Mouse (Mus musculus): ENCODE measurements around the gene 4933414I15Rik. TPM values are rescaled to one million over a fixed set of nuclear protein-coding genes. Genes with fewer than 3 reads are reported as not detected.

4933414I15Rik gene
- polyA plus RNA-seq, 1 experiment from 2014 or later: not detected

DNA sequence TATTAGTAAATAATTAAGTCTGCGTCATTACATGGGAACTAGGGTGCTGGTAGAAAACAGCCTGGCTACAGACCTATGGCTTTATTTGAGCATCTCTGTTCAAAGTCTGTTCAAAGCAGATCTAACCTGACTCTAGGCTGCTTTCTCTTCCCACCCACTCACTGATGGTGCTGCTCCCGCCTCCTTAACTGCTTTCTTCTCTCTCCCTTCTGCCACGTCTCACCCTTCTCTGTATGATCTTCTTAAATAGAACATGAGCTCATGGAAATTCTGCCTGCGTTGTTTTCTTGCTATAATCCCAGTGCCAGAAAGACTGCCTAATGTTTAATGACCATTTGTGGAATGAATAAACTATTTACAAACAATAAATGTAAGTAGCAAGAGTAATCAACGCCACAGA is 35.4 kb downstream of the 4933414I15Rik start:
- ATAC-seq (replicated peaks; ENCODE audit: low FRiP score) (no peak), DNase-seq (ENCODE audit: low spot score) (no peak)
- 95% methylated on average over 5 of the region's 5 CpGs for WGBS
- H3K9me3 ChIP-seq (ENCODE audit: control insufficient read depth, low read length): peaks cover 19% of the 10 kb centered on the region
- H3K4me2 ChIP-seq (ENCODE audit: low read depth, low read length, severe bottlenecking): no peak overlapping the region
- no peaks in the 10 kb centered on the region for H3K4me1 ChIP-seq (replicated peaks; ENCODE audit: control insufficient read depth, insufficient read depth, low read length)
- H3K27ac ChIP-seq (ENCODE audit: low read depth, low read length): no peak overlapping the region
- H3K36me3 ChIP-seq (ENCODE audit: control insufficient read depth, insufficient read depth, low read length): peaks cover 74% of the 10 kb centered on the region
- H3K9ac ChIP-seq (ENCODE audit: low read length): no peak overlapping the region
- no peak overlapping the region for H3K4me3 ChIP-seq (ENCODE audit: low read depth, low read length)
- H3K27me3 ChIP-seq (ENCODE audit: control insufficient read depth, insufficient read depth, low read length): no peaks in the 10 kb centered on the region

- Histone ChIP-seq H3K9me3 (ENCODE audit: control insufficient read depth, low read length) (peaks cover 42% of the 10 kb centered on the region), H3K4me3 (ENCODE audit: low read depth, low read length) (no peak overlapping the region), H3K36me3 (ENCODE audit: control insufficient read depth, insufficient read depth, low read length) (peaks cover 22% of the 10 kb centered on the region), H3K27me3 (ENCODE audit: control insufficient read depth, insufficient read depth, low read length) (no peaks in the 10 kb centered on the region), H3K4me2 (ENCODE audit: low read depth, low read length, severe bottlenecking) (no peak overlapping the region), H3K27ac (ENCODE audit: low read depth, low read length) (no peak overlapping the region), H3K9ac (ENCODE audit: low read length) (no peak overlapping the region), H3K4me1 (replicated peaks; ENCODE audit: control insufficient read depth, insufficient read depth, low read length) (no peaks in the 10 kb centered on the region)
- 83% methylated on average over 1 of the region's 1 CpGs for WGBS
- DNase-seq (ENCODE audit: low spot score) (no peak), ATAC-seq (replicated peaks; ENCODE audit: low FRiP score) (no peak)
Measured at GRCm38 (mm10) chr11:50897359-50897758, 46.2 kb downstream of the 4933414I15Rik start.

DNA sequence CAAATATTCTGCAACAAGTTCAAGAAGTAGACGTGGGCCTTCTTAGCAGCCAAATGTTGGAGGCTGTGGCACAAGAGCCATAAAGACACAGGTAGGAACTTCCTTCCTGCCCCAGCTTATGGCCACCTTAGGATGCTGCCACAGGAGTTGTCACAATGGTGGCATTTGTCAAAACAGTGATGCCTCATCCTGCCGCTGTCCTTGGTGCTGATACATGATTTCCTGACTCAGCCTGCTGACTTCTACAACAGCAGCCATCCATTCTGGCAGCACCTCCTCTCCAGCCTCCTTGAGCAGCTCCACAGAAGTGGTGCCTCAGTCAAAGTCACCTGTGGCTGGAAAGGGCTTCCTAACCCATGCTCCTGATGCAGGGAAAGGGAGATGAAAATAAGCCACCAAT is 51.1 kb downstream of the 4933414I15Rik start:
- H3K9me3 ChIP-seq (ENCODE audit: control insufficient read depth, low read length): peaks cover 3% of the 10 kb centered on the region; the same call in 1 of the 2 replicates
- WGBS: 51% methylated on average over 2 of the region's 2 CpGs
- H3K4me1 ChIP-seq (replicated peaks; ENCODE audit: control insufficient read depth, insufficient read depth, low read length): no peaks in the 10 kb centered on the region
- no peak overlapping the region for H3K4me2 ChIP-seq (ENCODE audit: low read depth, low read length, severe bottlenecking)
- DNase-seq (ENCODE audit: low spot score): no peak
- H3K4me3 ChIP-seq (ENCODE audit: low read depth, low read length): no peak overlapping the region
- no peak for ATAC-seq (replicated peaks; ENCODE audit: low FRiP score)
- no peak overlapping the region for H3K27ac ChIP-seq (ENCODE audit: low read depth, low read length)
- no peak overlapping the region for H3K9ac ChIP-seq (ENCODE audit: low read length)
- H3K27me3 ChIP-seq (ENCODE audit: control insufficient read depth, insufficient read depth, low read length): no peaks in the 10 kb centered on the region
- H3K36me3 ChIP-seq (ENCODE audit: control insufficient read depth, insufficient read depth, low read length): no peaks in the 10 kb centered on the region

Other genes with a start within 250 kb of the 4933414I15Rik start
- gene Zfp354c, start 116.0 kb downstream of the 4933414I15Rik start, polyA plus RNA-seq (2014; fragmentation: Nextera tagmentation; extraction: Ambion mirVana): 37.7 and 41.7 TPM in 2 replicates
- 0.79 and 1.3 TPM in 2 replicates for gene Zfp879, start 102.2 kb downstream of the 4933414I15Rik start, polyA plus RNA-seq (2014; fragmentation: Nextera tagmentation; extraction: Ambion mirVana)
- gene Grm6, start 93.1 kb downstream of the 4933414I15Rik start, polyA plus RNA-seq (2014; fragmentation: Nextera tagmentation; extraction: Ambion mirVana): not detected in 2 replicates
- 15.5 and 17.1 TPM in 2 replicates for gene Zfp454, start 56.1 kb downstream of the 4933414I15Rik start, polyA plus RNA-seq (2014; fragmentation: Nextera tagmentation; extraction: Ambion mirVana)
- gene Zfp2, start 27.6 kb downstream of the 4933414I15Rik start, polyA plus RNA-seq (2014; fragmentation: Nextera tagmentation; extraction: Ambion mirVana): 33.6 and 35.6 TPM in 2 replicates
- gene Zfp354b, start 12.1 kb downstream of the 4933414I15Rik start, polyA plus RNA-seq (2014; fragmentation: Nextera tagmentation; extraction: Ambion mirVana): 1.0 and 1.9 TPM in 2 replicates
- gene Prop1, start 10.0 kb upstream of the 4933414I15Rik start, polyA plus RNA-seq (2014; fragmentation: Nextera tagmentation; extraction: Ambion mirVana): not detected in 2 replicates
- not detected in 2 replicates for gene Olfr1378, start 22.8 kb upstream of the 4933414I15Rik start, polyA plus RNA-seq (2014; fragmentation: Nextera tagmentation; extraction: Ambion mirVana)
- gene Olfr1377, start 38.2 kb upstream of the 4933414I15Rik start, polyA plus RNA-seq (2014; fragmentation: Nextera tagmentation; extraction: Ambion mirVana): not detected in 2 replicates
- gene Olfr51, start 59.8 kb upstream of the 4933414I15Rik start, polyA plus RNA-seq (2014; fragmentation: Nextera tagmentation; extraction: Ambion mirVana): not detected in 2 replicates
- gene Olfr54, start 70.5 kb upstream of the 4933414I15Rik start, polyA plus RNA-seq (2014; fragmentation: Nextera tagmentation; extraction: Ambion mirVana): not detected in 2 replicates
- not detected in 2 replicates for gene Olfr1375, start 104.3 kb upstream of the 4933414I15Rik start, polyA plus RNA-seq (2014; fragmentation: Nextera tagmentation; extraction: Ambion mirVana)
- 9.7 and 11.6 TPM in 2 replicates for gene Zfp354a, start 115.5 kb upstream of the 4933414I15Rik start, polyA plus RNA-seq (2014; fragmentation: Nextera tagmentation; extraction: Ambion mirVana)

Measured in forebrain, embryonic 11.5 days (tissue).